Mouse (Mus musculus) layer of hippocampus, postnatal 10 days (tissue): Measurements from ENCODE around the gene Rab11a. TPM values are rescaled to one million over a fixed set of nuclear protein-coding genes. Genes with fewer than 3 reads are reported as not detected.
"Not testable (repeated sequence)": the region's sequence is repeated elsewhere in the genome, so short reads cannot be mapped to it uniquely, and the experiment has no call there.

Source experiments
- DNase-seq, 2 experiments: peaks; one replicate each; pipeline ENCODE4 v3.0.0; 2021; ENCODE audit warnings: low spot score in 2 of 2
- total RNA-seq, 2 experiments: library from RNA; stranded (reverse); gene quantifications; 2 replicates each; pipeline ENCODE4 v1.2.3; 2021

Rab11a gene
- total RNA-seq, 2 experiments from 2014 or later: 357 to 372 TPM

DNA sequence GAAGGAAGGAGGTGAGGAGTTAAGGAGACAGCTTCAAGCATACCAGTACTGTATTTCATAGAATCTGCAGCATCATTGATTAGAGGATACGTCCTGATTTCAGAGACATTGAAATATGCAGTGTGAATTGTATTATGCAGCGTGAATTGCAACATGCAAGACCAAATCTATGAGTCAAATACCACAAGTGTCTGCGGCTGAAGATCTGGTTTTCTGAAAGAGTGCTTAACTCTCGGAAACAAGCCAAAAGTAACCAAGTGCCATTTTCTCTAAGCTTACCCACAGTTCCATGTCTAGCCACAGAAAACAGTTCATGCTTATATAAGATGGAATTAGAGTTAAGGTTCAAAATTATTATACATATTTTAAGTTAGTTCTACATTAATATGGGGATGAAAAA lies 10.2 kb upstream of the Rab11a start:
- DNase-seq: no peak

DNA sequence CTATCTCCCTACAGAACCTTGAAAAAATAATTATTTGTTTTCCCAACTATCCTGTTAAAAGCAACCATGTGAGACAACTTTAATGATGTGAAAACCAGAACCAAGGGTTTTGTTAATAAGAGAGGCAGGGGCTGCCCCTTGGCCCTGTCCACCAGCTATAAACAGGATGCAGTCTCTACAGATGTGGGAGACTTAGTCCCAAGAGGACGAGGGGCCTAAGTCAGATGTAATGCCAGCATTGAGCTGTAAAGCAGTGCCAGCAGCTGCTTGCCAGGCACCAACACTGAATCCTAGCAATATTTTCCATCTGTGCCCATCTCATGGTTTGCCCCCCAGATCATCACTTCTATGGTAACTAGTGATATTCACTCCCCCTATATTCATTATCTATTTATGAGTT lies 4.9 kb upstream of the Rab11a start:
- no peak for DNase-seq

DNA sequence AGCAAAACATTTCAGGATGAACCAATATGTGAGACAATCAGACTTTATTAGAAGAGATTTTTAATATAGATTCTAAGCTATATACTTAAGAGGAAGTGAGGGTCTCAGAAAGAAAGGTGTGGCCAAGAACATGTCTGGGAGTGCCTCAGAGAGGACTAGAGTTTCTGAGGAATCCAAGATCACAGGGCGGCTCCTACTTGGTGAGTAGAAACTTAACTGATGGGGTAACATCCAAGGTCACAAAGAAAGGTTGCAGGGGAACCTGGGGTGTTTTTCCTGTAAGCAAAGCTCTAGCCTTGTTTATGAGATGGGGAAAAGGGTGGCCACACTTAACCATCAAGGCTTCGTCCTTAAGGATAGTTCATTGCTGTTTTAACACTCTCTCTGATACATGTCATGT lies 1.4 kb upstream of the Rab11a start:
- DNase-seq: no peak

DNA sequence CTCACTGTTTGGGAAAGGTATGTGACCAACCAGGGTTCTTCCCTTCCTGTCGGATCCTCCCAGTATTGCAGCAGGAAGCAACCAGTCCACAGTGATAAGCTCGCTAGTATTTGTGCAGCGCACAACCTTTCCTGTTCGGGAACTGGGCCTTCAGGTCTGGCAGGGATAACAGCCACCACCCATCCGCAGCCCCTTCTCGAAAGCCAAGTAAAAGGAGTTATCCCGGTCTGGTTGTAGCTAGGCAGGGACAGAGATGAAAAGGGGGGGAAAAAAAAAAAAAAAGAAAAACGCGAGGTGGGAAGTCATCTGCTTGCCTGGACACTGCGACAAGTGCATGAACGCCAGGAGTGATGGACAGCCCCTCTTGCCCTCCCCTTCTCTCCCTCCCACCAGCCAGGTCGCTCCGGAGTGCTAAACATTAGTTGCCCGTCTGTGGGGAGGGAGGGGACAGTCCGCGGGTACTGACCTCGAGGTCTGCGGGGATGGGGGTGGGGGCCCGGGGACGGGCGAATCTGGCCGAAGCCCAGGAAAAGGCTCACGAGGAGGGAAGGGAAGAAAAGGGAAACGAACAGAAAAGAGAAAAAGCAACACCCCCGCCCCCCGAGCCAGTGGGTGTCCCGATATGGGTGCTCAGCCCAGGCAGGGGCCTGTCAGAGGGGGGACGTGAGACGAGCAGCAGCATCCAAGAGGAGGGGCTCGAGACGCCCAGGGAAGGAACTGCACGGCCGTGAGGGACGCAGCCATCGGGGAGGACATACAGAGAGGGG lies 736 bp downstream of the Rab11a start:
- peak; percentile 54 to 64 for DNase-seq

DNA sequence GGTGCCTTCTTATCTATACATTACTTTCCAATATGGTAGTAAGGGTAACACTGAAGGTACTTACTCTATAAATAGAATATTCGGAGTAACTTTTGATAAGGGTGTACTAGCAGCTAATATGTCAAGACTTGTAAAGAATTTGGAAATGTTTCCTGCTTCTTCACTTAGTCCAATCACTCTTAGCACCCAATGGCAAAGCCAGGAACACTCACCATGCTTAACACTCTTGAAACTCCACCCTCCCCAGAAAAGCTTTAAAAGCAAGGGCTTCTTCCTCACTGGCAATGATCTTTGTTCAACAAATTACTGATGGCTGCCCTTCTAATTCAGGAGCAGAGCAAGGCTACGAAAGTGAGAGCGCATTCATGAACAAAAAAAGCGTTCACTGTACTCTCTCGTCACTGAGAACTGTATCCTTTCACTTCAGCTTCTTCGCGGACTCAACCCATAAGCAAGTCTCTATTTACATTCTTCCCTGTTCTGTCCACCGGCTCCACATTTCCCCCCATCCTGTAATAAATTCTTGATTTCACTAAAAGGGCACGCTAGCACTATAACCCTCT lies 1.4 kb downstream of the Rab11a start:
- no peak for DNase-seq

DNA sequence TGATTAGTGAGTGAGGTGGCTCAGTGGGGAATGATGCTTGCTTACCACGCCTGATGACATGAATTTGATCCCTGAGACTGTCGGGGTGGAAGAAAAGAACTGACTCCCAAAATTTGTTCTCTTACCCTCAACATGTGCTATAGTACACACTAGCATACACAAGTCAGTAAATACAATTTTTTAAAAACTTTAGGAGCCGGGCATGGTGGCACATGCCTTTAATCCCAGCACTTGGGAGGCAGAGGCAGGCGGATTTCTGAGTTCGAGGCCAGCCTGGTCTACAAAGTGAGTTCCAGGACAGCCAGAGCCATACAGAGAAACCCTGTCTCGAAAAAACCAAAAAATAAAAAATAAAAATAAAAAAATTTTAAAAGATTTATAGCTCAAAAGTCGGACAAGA lies 2.6 kb downstream of the Rab11a start:
- DNase-seq: not testable (repeated sequence)

DNA sequence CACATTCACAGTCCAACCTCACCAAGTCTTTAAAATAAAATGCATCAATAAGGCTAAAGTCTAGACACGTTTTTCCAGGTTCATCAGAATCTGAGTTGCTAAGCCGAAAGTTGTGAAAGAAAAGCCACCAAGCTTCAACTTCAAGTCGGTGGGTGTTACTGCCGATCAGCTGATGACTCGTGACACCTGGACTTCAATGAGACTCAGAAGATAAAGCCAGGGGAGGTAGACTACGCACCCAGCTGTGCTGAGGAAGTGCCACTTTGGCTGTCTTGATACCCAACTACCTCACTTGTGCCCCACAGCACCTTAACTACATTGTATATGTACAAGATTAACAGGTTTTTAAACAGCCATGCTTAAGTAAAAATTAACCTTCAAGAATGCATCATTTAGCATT lies 3.4 kb downstream of the Rab11a start:
- DNase-seq: no peak

DNA sequence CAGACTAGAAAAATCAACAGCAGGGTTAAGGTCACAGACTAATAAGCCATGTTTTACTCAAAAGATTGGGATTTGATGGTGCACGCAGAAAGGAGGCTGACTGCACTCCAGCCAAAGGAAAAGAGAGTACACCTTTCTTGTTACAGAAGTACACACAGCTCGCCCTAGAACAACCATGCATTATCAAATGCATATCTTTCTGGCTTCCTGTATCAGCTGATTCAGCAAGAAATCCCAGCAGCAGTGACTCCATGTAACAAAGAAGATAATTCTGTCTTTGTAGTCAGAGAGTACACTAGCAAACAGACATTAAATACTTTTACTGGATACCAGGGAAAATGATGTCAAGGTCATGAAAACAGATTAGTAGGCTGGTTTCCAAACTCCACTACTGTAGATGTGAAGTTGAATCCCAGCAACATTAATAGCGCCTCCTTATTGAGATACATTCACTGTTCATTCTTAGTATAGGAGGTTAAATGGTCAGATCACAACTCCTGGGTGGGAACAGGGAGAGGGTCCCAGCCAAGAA lies 6.5 kb downstream of the Rab11a start:
- DNase-seq: no peak

DNA sequence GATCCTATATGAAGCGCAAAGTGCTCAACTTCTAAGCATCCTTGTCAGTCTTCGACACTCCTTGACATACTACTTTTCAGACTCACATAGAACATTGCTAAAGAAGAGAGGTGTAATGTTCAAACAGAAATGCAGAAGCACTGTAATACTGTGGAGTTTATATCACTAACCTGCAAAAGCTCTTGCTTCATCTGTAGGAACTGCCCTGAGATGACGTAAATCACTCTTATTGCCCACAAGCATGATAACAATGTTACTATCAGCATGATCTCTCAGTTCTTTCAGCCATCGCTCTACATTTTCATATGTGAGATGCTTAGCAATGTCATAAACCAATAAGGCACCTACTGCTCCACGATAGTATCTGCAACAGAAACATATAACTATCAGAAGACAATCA lies 11.1 kb downstream of the Rab11a start:
- DNase-seq: no peak

DNA sequence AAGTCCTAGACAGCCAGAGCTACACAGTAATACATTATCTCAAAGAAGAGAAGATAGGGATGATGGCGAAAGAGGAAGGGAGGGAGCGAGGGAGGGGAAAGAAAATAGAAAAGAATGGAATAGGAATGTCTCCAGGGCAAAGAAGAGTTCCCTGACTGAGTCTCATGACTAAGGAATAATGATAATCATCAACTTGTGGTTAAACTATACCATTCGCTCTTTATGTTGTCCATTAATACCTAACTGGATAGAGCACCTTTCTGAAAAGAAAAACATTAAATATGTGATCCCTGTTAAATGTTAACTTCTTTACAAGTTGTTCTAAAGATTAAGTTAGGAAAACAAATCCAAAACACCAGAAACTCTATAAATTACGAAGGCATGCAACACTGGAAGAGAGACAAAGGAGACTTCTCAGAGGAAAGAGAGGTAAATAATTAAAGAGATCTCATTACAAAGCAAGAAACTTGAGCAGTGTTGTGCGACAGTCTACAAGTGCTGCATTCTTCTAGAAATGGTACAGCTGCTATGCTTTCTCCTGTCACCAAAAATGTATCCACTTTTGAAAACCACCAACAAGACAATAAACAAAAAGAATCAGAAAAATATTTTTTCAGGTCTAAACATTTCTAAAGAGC lies 17.9 kb downstream of the Rab11a start:
- DNase-seq: no peak

DNA sequence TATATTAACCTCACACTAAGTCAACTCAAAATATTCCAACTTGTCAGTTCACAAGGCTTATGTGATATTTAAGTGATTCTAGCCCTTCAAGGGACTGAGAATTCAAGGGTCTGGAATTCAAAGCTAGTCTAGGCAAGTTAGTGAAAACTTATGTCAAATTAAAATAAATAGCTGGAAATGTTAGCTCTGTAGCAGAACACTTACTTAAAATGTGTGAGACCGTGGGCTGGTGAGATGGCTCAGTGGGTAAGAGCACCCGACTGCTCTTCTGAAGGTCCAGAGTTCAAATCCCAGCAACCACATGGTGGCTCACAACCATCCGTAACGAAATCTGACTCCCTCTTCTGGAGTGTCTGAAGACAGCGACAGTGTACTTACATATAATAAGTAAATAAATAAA lies 27.3 kb downstream of the Rab11a start:
- not testable (repeated sequence) for DNase-seq

DNA sequence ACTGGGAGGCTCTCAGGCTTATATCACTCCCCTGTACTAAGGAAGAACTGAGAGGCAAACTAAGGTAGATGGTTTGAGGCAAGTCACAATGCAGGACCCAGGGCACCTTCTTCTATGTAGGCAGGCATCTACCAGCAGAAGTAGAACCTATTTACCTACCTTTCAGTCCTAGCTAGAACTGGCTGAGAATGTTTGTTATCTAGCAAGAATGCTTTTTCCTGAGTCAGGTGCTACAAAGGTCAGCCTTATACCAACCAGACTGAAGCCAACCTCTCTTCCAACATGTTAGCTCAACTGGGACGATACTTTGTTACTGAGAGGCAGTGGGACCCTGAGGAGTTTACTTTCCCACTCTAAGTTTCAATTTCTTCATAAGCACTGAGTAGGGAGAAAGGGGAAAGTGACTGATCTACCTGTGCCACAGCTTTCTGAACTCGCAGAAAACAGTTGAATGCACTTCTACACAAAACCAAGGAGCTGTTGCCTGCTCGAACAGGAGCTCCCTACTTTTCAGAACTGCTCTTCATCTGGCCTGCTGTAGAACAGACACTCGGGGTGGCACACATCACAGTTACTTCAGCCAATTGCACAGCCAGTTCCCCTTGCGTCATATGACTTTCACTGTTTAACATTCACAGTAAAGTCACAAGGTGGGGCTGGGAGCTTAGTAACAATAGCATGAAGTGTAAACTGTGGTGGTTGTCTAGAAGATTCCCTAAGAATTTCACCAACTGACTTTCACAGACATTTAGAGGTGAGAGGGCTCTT lies 33.3 kb downstream of the Rab11a start:
- no peak for DNase-seq

DNA sequence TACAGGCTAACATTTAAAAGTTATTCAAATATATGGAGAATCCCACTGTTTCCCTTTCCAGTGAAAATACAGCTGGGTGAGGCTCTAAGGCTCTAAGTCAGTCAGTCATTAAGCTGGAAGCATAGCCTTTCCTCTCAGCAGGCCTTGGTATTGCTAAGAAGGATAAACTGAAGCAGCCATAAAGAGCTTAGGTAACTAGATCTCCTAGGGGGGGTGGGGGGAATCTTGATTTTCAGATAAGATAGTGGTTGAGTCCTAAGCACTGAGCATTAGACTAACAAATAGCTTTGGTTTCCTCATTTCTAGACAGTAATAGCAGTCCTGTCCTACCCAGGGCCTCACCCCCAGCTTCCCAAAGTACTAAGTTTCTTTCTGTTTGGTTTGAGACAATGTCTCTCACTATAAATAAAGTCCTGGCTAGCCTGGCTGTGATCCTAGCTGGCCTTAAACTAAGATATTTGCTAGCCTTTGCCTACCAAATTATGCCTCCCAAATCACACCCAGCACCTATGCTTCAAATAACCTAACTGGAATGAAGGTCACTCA lies 34.1 kb downstream of the Rab11a start:
- no peak for DNase-seq

DNA sequence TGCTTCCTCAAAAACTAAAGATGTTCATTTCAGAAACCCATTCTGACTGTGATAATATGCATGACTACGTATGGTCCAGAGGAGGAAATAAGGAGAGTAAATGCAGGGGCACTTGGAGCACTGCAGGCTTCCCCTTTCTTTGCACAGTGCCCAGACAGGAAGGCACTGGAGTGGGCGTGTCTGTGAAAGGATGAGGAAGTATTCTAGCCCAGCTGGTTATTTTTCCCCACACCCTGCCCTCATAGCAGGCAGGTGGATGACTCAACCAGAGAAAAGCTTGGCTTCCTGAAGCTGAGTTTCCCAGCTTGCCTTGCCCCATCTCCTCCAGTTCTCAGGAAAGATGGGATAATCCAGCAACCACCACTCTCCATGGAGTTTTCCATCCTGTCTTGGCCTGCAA lies 34.6 kb downstream of the Rab11a start:
- no peak for DNase-seq

DNA sequence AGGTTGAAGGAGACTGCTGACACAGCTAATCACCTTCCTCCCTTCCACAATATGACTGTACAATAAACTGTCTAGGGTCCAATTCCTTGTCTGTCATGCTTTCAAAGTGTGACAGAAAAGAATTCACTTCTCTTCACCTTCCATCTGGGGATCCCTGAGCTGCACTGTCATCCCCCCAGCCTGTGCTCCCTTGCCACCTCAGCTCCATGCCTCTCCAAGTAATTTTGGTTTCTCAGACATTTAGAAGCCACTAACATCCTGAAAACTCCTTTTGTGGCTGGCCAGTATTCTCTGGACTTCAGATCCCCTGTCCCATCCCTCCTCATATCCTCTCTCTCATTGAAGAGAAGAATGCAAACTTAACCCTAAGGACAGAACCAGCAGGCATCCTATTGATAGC lies 35.2 kb downstream of the Rab11a start:
- no peak for DNase-seq

DNA sequence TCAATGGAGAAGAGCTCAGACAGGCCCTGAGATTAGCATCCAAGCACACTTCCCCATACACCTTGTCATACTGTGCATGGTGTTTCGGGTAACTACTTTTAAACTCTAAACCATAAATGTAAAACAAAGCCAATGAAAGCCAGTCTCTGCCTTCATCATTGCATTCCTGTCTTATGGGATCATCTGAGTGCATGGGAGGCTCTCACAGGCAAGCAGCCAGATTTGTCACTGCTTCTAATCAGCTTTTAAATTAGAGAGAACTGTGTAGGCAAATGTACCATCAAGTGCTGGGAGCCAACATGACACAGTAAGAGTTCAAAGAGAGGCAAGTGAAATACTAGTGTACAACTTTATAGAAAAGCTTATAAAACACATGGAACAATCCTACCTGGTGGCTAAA lies 35.9 kb downstream of the Rab11a start:
- no peak for DNase-seq

DNA sequence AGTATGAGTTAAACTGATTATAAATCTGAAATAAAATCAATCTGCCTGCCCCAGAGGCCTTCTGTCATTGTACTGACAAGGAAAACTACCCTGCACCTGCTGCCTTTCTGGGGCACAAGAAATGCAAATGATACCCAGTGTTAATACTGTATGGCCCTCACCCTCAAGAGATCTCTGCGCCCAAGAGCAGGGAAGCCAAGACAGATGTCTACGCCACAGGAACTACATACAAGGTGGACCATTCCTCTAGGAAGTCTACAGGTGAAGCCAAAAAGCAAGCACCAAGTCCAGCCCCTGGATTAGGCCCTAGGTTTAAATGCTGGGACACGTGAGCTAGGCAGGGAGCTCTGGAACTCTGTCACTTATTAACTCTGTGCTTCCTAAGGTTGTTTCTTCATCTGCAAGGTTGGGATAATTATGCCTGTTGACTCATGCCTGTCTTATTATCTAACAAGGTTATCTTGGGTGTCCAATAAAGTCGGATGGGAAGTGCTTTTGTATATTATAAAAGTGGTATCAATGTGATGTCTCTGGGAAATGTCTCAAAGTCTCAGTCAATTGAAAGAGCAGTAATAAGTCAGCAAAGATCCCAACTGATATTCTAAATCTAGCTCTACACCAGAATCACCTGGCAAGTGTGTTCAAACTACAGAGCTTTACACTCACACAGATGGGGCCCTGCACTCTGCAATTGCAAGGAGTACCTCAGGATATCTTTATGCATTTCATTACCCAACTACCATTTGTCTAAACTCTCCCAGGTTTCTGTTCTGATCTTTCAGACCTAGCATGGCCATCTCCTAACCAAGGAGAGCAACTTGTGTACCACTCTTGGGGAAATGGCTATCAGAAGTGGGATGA lies 36.9 kb downstream of the Rab11a start:
- DNase-seq: no peak

DNA sequence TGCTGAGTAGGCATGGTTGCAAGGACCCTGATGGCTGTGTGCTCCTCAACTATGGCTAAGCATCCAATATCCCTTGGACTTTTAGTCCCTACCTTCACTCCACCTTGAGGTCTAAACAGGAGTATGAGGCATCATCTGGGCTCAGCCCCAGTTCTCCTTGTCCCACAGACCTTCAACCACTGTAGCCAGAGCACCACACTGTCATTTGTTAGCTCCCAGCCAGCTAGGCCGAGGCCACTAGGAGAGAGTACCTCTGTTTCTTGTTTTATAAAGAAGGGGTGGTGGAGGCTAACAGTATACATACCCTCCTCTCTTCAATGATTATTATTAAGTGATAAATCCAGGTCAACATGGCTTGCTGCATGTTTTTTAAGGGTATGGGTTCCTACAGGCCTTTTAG lies 39.0 kb downstream of the Rab11a start:
- no peak for DNase-seq

DNA sequence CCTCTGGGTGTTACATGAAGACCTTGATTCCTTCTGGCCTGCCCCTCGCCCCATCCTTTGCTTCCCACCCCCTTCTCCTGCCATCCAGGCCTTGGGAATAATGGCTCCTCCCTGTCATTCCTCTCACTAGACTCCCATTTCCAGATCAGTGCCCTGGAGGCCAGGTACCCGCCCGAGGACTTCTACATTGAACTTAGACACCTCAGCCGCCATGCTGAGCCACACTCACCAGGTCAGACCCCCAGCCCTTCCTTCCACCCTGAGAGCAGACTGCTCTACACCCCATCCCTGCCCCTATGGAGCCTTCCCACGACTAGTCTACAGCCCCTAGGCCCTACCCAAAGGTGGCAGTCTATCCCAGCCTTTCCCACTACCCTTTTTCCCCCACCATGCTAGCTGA lies 39.9 kb downstream of the Rab11a start:
- no peak for DNase-seq

DNA sequence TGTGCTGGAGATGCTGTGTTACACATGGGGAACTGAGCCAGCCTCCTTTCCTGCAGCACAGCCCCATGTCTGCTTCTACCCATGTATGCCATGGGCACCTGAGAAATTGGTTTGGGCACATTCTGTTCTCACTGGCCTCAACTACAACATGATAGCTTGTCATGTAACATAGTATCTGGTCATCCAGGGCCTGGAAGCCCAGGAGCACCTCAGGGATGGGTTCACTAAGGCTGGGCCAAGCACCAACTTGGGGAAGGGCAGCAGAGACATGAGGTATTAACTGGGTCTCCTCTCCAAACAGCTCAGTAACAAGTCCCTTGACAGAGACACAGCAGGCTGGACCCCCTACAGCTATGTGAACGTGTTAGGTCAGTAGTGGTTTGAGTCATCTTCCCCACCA lies 40.6 kb downstream of the Rab11a start:
- no peak for DNase-seq

DNA sequence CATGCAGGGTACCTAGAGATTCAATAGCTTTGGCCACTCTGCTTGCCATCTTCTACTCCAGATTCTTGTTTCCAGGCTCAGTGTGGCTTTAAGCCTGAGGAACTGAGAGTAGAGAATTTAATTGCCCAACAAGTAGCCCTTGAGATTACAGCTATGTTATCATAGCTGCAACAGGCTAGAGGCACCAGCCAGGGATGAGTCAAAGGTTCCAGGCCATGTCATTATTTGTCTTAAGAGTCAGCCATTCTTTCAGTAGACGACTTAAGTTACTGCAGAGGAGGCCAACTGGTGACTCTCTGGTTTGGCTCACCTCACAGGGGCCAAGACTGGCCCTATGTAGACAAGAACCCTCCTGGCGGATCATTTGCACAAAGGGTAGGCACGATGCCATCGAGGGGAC lies 41.2 kb downstream of the Rab11a start:
- no peak for DNase-seq
